Mouse (Mus musculus): ENCODE measurements around the gene Cdkn1c.

Gene Cdkn1c

DNA sequence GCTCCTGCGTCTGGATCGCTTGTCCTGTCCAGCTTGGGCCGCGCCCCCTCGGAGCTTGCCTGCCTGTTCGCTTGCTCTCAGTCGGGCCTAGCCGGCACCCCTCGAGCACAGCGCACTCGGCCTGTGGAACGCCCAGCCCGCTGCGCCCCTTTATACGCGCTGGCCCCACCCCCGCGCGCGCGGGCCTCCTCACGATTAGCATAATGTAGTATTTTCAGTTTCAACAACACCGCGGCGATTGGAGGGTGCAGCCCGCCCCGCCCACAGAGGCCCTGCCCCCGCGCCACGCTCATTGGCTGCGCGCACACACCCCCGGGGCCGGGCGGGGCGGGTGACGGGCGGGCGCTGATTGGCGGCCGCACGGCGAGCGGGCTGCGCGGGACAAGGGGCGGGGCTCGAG lies at the start of gene Cdkn1c:
TSS of gene Cdkn1c (minus strand) at position 177 of the 400 bp plus-strand sequence.
- DNase-seq, result peak; percentile 92 to 95

DNA sequence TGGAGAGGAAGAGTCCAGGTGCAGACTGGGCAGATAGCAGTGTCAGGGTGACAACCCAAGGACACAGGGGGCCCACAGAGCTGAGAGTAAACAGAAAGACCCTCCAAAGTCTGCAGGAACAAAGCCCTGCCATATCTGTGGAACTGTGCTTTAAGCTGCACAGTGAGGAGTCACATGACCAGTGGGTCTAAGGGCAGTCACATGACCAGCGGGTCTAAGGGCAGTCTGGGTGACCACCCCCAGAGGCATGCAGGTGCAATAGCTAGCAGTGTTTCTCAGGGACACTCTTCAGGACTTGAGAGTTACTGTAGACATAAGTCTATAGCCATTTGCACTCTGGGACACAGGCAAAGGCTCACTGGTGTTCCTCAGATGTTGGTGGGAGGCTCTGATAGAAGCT lies 48.7 kb upstream of the Cdkn1c start:
- DNase-seq, result peak in 1 of 2 experiments; percentile 31

DNA sequence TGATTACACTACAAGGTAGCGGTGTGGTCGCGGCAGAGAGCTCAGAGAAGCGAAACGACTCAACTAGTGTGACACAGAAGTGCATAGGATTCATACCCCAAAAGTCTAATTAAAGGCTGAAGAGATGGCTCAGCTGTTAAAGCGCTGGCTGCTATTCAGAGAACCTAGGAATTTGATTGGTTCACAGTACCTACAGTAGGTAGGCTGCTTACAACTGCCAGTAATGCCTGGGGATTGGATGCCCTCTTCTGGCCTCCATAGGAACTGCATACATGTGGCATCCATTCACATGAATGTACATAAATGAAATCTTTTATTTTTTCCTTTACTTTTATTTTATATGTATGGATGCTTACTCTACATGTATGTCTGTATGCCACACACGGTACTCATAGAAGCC lies 45.8 kb upstream of the Cdkn1c start:
- DNase-seq, result peak; percentile 77 to 78

DNA sequence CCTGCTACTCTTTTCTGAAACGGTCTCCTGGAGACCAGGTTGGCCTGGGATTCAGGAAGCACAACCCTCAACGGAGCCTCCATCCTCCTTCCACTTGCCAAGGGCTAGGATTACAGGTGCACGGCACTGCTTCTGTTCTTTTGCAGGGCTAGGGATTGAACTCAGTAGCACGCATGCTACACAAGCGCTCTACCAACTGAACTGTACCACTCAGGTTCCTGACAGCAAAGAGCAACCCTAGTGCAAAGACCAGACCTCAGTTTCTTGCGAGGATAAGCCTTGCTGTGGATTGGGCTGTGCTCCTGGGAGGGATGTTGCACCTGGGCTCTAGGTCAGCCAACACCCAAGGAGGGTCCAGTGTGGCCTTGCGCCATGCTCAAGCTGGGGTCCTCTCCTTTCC lies 45.4 kb upstream of the Cdkn1c start:
- no peak for DNase-seq

DNA sequence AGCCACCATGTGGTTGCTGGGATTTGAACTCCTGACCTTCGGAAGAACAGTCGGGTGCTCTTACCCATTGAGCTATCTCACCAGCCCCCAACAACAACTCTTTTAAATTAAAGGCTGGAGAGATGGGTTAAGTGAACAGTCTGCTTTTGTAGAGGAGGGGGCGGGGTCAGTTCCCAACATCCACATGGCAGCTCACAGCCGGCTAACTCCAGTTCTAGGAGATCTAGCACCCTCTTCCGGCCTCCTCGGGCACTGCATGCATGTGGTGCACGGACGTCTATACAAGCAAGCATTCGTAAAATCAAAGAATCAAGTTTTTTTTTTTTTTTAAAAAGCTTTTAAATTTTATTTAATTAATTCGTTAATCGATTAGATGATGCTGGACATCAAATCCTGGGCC lies 45.0 kb upstream of the Cdkn1c start:
- peak; percentile 92 to 93 for DNase-seq

DNA sequence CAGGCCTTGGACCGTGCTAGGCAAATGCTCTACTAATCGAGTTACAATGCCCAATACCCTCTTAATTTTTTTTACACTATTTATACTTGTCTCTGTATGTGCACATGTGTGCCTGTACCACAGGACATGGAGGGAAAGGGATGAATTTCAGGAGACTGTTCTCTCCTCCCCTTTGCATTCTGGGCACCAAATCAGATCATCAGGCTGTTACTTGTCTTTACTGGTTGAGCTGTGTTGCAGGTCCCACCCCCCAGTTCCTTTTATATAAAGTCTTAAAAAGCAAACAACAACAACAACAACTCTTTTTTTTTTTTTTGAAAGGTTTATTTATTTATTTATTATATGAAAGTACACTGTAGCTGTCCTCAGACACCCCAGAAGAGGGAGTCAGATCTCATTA lies 44.6 kb upstream of the Cdkn1c start:
- no peak for DNase-seq

DNA sequence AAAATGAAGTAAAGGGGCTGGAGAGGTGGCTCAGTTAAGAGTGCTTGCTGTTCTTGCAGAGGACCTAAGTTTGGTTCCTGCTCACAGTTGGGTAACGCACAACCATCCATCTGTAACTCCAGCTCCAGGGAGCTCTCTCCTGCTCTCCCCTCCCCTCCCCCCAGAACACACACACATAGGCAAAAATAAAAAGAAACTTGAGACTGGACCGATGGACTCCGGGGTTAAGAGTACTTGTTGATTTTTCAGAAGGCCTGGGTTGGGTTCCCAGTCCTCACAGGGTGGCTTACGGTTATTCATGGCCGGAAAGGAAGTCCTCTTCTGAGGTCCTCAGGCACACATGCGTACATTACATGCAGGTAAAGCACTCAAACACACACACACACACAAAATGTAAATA lies 43.1 kb upstream of the Cdkn1c start:
- DNase-seq, result no peak

DNA sequence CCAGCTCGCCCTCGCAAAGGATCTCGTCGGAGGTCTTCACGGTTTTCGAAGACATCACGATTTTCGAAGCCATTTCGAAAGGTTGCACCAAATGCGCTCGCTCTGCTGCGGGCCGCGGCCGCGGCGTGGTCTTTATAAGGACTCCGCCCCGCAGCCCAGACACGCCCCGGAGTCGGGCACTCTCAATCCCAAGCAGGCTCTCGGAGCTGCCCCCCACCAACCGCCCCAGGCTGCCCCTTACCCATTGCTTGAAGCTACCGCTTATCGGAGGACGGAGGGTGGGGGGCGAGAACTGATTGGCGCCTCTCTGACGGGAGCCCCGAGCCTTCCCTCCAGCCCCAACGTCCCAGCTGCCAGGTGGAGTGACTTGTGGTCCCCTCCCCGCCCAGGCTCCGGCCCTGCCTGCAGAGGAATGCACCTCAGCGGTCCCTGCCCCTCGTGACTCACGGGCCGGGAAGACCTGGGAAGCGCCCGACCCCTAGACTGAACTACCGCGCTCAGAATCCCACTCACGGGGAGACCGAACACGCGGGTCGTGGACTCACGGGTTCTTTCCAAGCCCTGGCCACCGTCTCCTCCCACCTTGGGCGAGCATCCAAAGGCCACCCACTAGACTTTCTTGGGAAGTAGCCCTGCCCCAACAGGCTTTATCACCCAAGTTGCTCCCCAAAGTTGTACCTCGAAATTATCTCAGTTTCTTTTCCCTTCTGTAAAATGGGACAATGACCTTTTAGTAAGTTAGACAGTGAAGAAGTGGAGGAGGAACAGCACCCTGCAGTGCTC lies 41.8 kb upstream of the Cdkn1c start, which contains the start of gene Phlda2:
TSS of gene Phlda2 (minus strand) at position 733 of the 783 bp plus-strand sequence.
- peak; percentile 43 to 65 for DNase-seq

DNA sequence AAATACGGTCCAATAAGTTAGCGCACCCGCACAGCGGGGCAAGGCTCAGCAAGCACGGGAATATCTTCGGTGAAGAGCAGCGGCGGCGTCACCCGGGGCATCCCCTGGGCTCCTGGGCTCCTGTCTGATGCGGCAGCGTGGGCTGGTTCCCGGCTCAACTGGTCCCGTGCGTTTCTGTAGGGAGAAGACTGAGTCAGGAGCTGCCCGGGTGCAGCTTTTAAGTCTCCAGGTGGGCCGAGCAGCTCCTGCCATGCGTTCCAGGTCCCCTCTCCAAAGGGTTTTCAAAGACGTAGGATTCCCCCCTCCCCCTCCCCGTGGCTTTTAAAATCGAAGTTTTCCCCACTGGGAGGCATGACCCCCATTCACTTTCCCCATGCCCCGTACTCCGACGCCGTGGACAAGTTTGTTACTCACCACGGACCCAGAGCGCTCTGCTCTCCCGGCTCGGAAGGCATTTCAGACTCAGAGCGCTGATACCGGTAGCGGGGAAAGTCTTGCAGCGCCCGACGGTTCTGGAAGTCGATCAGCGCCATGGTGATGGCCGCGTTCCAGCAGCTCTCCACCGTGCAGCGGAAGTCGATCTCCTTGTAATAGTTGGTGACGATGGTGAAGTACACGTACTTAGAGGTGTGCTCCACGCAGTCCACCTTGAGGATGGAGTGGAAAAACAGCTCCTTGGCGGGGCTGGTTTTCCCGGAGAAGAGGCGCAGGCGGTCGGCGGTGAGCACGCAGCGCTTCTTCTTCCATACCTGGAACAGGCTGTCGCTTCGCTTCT lies 41.0 kb upstream of the Cdkn1c start:
- DNase-seq, result peak; percentile 72 to 75

DNA sequence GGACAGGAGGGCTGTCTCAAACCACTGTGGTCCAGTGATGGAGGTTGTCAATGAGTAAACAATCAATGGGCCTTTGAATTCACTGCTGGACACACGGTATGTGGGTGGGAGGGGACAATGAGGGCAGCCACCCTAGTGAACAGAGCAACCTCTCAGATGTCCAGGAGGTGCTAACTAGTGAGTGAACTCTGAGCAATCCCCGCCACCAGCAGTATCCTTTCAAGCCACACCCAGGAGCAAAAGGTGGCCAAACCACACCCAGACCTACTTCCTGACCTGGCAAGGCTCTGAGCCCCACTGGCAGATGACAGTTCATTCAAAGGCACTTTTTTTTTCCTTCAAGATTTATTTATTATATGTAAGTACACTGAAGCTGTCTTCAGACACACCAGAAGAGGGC lies 40.1 kb upstream of the Cdkn1c start:
- peak; percentile 26 to 50 for DNase-seq

DNA sequence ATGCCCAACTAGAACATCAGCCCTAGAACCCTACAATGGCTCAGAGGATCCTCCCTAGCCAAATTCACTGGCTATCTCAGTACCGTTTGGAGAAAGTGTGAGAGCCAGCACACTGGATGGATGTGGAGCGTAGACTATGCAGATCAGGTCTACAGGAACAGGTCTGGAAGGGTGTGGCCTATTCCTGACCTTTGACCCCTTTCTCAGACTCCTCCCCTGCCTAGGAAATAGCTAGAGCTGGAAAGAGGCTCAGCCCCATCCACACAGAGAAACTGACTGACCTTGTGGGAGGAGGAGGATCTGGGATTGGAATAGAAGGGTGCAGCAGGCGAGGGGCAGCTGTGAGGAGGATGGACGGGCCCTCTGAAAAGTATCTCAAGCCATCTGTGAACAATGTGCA lies 37.7 kb upstream of the Cdkn1c start:
- DNase-seq, result no peak

DNA sequence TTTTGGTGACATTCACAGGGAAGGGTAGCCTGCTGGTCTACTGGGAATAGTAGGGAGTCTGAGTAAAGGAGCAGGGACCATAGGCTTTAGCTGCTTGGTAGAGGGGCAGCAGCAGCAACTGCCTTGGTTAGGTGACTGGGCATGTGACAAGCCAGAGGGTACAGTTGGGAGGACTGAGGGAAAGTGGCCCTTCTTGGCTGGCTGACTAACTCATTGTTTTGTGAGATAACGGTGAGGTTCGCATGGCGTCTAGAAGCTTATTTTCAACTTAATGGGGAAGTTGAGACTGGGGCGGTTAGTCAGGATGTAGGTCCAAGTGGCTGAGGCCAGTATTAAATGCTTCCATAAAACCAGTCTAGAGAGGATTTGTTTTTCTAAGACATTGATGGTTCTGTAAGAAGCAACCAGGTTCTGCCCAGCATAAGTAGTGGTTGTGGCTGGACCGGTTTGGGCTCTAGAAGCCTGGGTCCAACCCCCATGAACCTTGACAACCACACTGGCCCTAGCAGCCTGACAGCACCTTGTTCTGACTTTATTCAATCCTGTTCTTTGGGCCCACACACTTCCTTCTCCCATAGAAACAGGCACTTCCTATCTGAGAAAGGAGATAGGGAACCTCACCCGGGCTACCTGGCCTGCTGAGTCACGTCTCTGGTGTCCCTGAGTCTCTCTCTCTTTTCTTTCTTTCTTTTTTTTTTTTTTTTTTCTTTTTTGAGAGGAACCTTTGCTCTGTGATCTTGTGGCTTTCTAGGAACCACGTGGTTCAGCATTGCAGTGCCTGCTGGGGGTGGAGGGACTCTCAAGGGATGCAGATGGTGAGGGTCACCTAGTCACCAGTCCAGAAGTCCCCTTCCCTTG lies 34.5 kb upstream of the Cdkn1c start:
- DNase-seq, result no peak

DNA sequence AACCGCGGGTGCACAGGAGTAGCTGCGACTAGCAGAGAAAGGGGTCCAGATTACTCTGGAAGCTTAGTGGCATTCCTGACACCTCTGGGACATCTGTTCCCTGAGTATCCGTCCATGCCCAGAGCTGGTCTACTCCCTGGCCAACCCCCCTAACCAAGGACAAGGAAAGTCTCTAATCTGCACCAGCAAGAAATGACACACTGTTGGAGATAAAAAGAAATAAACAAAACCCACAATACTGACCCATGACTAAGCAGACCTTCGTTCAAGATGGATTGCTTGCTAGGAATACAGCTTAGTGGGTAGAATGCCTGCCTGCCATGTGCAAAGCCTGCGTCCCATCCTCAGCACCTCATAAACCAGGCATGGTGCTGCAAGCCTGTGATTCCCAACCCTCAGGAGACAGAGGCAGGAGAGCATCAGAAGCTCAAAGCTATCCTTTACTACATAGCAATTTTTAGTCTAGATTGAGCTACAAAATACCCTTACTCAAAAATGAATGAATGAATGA lies 32.8 kb upstream of the Cdkn1c start:
- no peak for DNase-seq

DNA sequence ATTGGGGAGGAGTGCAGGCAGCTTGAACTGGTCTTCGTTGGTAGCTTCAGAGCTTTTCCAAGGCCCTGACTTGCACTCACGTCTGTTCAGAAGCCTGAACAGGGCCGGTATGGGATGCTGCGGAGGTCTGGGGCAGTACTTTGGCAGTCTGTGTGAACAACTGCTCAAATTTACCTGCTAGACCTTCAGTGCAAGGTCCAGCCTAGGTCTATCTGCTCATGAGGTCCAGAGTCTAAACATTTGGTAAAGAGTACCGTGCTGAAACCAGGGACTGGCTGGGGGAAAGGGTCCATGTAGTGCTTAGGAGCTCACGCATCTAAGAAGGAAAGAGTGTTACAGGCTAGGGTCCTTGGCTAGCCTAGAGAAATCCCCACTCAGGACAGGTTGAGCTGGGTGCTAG lies 28.9 kb upstream of the Cdkn1c start:
- DNase-seq, result no peak

DNA sequence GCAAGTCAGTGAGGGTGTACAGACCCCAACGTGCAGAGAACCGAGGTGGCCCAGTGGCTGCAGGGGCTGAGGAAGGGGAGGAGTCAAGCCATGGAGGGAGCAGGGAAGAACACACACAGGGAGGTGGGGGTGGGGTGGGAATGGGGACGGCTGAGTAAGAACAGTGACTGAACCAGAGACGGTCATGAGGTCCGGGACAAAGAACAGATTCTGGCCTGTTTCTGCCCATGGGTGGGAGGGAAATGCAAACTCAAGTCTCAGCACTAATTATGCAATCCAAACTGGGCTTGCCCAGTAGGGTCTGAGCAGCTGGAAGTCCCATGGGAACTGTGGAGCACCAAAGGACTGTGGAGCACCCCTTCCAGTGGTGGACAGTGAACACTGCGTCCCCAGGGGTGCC lies 21.7 kb upstream of the Cdkn1c start:
- DNase-seq, result no peak

DNA sequence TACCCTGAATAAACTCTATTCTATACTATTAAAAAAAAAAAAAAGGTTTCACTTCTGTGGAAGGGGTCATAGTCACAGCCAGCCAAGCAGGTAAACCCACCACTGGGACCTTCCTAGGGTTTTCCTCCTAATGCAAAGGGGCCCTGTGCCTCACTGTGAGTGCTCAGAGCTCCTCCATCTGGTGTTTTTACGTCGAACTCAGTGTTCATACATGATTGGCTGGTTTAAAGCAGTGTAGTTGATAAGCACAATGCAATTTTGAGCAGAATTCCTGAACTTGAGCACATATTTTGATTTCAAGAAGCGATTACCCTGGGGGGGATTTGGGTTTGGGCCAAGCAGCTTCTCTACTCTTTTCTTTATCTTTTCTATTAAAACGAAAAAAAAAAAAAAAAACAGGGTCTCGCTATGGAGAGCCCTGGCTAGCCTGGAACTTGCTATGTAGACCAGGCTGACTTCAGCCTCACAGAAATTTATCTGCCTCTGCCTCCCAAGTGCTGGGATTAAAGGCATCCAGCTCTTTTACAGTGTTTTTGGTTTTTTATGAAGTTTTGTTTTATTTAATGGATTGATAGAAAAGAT lies 21.0 kb upstream of the Cdkn1c start:
- no peak for DNase-seq

DNA sequence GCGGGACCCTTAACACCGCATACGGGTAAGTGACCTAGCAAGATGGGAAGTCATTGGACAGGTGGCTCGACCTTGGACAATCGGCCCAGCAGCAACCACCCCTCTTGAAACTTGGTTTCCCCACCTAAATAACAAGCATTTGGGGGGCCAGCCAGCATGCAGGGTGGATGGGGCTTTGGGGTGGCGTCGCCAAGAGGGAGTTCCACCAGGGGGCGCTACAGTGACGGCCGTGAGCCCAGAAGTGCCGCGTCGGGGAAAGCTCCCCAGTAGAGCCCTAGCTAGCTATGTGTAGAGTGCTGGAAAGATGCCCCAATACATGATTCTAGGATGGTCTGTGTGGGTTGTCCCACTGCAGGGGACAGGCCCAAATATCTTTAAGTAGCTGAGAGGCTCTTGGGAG lies 19.6 kb upstream of the Cdkn1c start:
- DNase-seq, result peak; percentile 83 to 84

DNA sequence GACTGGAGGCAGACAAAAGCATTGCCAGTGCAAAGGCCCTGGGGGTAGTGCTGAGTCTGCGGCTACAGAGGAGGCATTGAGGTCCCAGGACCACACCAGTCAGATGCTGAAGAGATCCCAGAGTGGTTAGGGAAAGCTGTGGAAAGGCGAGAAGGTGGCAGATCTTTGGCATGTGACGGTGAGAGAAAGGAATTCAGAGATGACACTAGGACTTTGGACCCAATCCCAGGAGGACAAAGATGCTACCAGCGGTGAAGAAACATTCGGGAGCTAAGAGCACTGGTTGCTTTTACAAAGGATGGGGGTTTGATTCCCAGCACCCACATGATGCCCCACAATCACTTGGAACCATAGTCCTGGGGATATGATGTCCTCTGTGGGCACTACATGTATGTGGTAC lies 16.9 kb upstream of the Cdkn1c start:
- DNase-seq, result no peak

DNA sequence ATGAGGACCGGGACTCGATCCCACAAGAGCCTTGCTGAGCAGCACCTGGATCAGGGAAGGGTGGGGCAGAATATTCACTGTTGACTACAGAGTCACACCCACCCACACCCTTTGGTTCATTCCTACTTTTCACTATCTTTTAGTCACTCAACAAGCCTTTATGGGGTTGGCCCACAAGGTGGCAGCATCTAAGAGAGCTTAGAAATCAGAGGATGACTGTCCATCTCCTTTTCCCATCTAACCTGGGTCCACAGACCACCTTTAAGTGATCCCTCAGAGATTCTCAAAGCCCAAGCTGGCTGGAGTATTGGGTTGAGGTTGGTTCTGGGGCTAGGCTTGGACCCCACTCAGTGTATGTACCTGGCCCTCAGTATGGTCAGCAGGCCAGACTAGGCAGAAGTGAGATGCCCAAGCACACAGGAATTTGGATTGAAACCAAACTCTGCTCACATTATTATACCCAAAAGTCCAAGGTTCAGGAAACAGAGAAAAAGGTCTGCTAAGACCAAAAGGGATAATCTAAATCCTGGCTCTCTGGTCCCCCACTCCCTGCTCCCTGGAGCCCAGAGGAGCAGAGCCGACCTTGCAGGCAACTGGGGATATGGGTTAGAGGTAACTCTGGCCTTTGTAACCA lies 16.0 kb upstream of the Cdkn1c start:
- no peak for DNase-seq

DNA sequence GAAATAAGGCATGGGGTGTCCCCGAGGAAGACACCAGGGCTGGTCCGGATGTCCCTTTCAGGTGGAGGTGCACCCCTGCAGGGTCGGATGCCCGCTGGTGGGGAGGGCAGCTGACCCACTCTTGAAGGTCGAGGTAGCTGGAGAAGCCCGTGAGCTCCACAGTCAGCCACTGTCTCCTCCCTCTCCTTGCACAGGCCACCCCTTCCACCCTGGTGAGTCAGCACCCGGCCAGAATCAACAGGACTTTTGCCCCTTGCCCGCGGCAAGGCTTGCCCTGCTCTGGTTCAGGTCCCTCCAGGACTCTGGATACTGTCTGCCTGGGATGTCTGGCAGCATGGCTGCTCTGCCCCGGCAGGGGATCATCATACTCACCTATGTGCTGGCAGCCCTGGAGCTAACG lies 15.0 kb upstream of the Cdkn1c start:
- DNase-seq, result peak; percentile 40 to 67

DNA sequence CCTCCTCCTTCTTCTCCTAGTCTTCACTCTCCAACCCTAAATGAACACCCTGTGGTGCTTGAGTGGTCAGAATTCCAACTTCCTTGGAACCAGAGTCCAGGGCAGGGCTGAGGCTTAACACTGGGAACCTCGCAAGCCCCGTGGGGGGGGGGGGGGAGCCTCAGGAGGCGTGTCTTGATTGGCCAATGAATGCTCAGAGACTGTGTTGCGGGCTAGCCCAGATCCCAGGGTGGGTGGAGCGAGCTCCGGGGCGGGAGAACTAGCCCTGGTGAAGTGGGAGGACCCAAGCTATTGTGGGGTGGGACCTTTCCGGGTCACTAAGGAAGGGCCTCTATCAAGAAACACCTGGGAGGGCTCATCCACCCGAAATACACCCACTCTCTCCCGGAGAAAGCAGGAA lies 14.0 kb upstream of the Cdkn1c start:
- peak; percentile 30 to 58 for DNase-seq
